8 mouse cellular contexts compared by ENCODE assay signal in genomic region chrX:47912904-47913542, GRCm38 (mm10). TPM values are rescaled to one million over a fixed set of nuclear protein-coding genes. Genes with fewer than 3 reads are reported as not detected.
DNase-seq lines count a peak whose midpoint lies in the region; ATAC-seq and TF ChIP-seq lines count a peak whose summit lies in the region.

No protein-coding gene starts in this region.

- H3K27me3 ChIP-seq in erythroblast, embryonic 14.5 days (ENCODE audit: control insufficient read depth) = no peaks in the 10 kb centered on the region
- H3K27me3 ChIP-seq in forebrain, embryonic 11.5 days (ENCODE audit: control insufficient read depth, insufficient read depth, low read length) = no peaks in the 10 kb centered on the region
- H3K27me3 ChIP-seq in intestine, embryonic 16.5 days (replicated peaks; ENCODE audit: control insufficient read depth, insufficient read depth, low read length) = no peaks in the 10 kb centered on the region
- no peaks in the 10 kb centered on the region for H3K27me3 ChIP-seq in neural tube, embryonic 15.5 days (replicated peaks)

- H3K4me2 ChIP-seq in forebrain, embryonic 11.5 days (ENCODE audit: low read depth, low read length, severe bottlenecking) = peak overlapping the region; percentile 59
- H3K4me2 ChIP-seq in intestine, embryonic 16.5 days (ENCODE audit: low read depth, low read length) = peak overlapping the region; percentile 75
- H3K4me2 ChIP-seq in neural tube, embryonic 15.5 days = peak overlapping the region; percentile 58

- peaks cover 7% of the 10 kb centered on the region for H3K4me1 ChIP-seq in erythroblast, embryonic 14.5 days (ENCODE audit: control insufficient read depth)
- no peaks in the 10 kb centered on the region for H3K4me1 ChIP-seq in forebrain, embryonic 11.5 days (replicated peaks; ENCODE audit: control insufficient read depth, insufficient read depth, low read length)
- no peaks in the 10 kb centered on the region for H3K4me1 ChIP-seq in intestine, embryonic 16.5 days (ENCODE audit: control insufficient read depth, insufficient read depth, low read length)
- peaks cover 2% of the 10 kb centered on the region; the same call in 1 of the 2 replicates for H3K4me1 ChIP-seq in lung, adult 2 months (ENCODE audit: control insufficient read depth, insufficient read depth, low read length)
- peaks cover 8% of the 10 kb centered on the region for H3K4me1 ChIP-seq in neural tube, embryonic 15.5 days

- TF ChIP-seq POLR2A in lung, adult 2 months (IDR thresholded peaks at IDR 0.05; ENCODE audit: borderline replicate concordance, extremely low read depth, low read depth, low read length) = no peak

- TF ChIP-seq CTCF in lung, adult 2 months (IDR thresholded peaks at IDR 0.05; ENCODE audit: insufficient read depth, low read length) = no peak

- H3K27ac ChIP-seq in forebrain, embryonic 11.5 days (ENCODE audit: low read depth, low read length) = no peak overlapping the region
- no peak overlapping the region; the same call in 1 of the 2 replicates for H3K27ac ChIP-seq in intestine, embryonic 16.5 days (ENCODE audit: low read length)
- no peak overlapping the region for H3K27ac ChIP-seq in neural tube, embryonic 15.5 days (replicated peaks)

- no peaks in the 10 kb centered on the region for H3K9me3 ChIP-seq in erythroblast, embryonic 14.5 days (ENCODE audit: control insufficient read depth, low read length)
- no peaks in the 10 kb centered on the region for H3K9me3 ChIP-seq in forebrain, embryonic 11.5 days (ENCODE audit: control insufficient read depth, low read length)
- no peaks in the 10 kb centered on the region for H3K9me3 ChIP-seq in intestine, embryonic 16.5 days (ENCODE audit: control insufficient read depth, low read length)
- H3K9me3 ChIP-seq in neural tube, embryonic 15.5 days (replicated peaks) = no peaks in the 10 kb centered on the region

- no peak for ATAC-seq in erythroblast, adult 5-6 weeks (replicated peaks; ENCODE audit: low FRiP score, poor library complexity, severe bottlenecking)
- no peak for ATAC-seq in forebrain, embryonic 11.5 days (replicated peaks; ENCODE audit: low FRiP score)
- peak; percentile 49 for ATAC-seq in intestine, embryonic 16.5 days
- ATAC-seq in neural tube, embryonic 15.5 days (ENCODE audit: low FRiP score) = no peak

- WGBS in forebrain, embryonic 11.5 days = 21% methylated on average over 8 of the region's 8 CpGs
- WGBS in intestine, embryonic 16.5 days = 19% methylated on average over 8 of the region's 8 CpGs
- 37% methylated on average over 8 of the region's 8 CpGs for WGBS in lung, adult 2 months
- WGBS in neural tube, embryonic 15.5 days = 28% methylated on average over 8 of the region's 8 CpGs

- no peaks in the 10 kb centered on the region for H3K36me3 ChIP-seq in erythroblast, embryonic 14.5 days (ENCODE audit: control insufficient read depth)
- H3K36me3 ChIP-seq in forebrain, embryonic 11.5 days (ENCODE audit: control insufficient read depth, insufficient read depth, low read length) = no peaks in the 10 kb centered on the region
- no peaks in the 10 kb centered on the region for H3K36me3 ChIP-seq in intestine, embryonic 16.5 days (ENCODE audit: control insufficient read depth, insufficient read depth, low read length)
- H3K36me3 ChIP-seq in neural tube, embryonic 15.5 days = no peaks in the 10 kb centered on the region

- peak; percentile 30 for DNase-seq in R1 (ENCODE audit: low read depth, low spot score)
- no peak for DNase-seq in forebrain, embryonic 11.5 days (ENCODE audit: low spot score)
- peak; percentile 15 for DNase-seq in lung, adult 2 months
- DNase-seq in ovary, postnatal 10 days (ENCODE audit: low spot score) = no peak

- H3K9ac ChIP-seq in forebrain, embryonic 11.5 days (ENCODE audit: low read length) = peak overlapping the region; percentile 88
- peak overlapping the region; percentile 84 for H3K9ac ChIP-seq in intestine, embryonic 16.5 days (ENCODE audit: low read depth, low read length)
- H3K9ac ChIP-seq in neural tube, embryonic 15.5 days (replicated peaks) = peak overlapping the region; percentile 73

- peak overlapping the region; percentile 69 for H3K4me3 ChIP-seq in erythroblast, embryonic 14.5 days (replicated peaks)
- H3K4me3 ChIP-seq in forebrain, embryonic 11.5 days (ENCODE audit: low read depth, low read length) = peak overlapping the region; percentile 57
- H3K4me3 ChIP-seq in intestine, embryonic 16.5 days (ENCODE audit: low read length) = peak overlapping the region; percentile 70
- H3K4me3 ChIP-seq in lung, adult 2 months (replicated peaks; ENCODE audit: extremely low read depth, low read depth, low read length) = peak overlapping the region; percentile 93
- peak overlapping the region; percentile 62 for H3K4me3 ChIP-seq in neural tube, embryonic 15.5 days (replicated peaks)

RNA-seq across cellular contexts. Expression of gene Ocrl, which starts 0.8 kb away (rescaled TPM):
- 0.02 and 0.03 TPM in 2 replicates for polyA plus RNA-seq in erythroblast, embryonic 14.5 days (2012)
- total RNA-seq in erythroblast, adult 5-6 weeks (2015; ENCODE audit: low replicate concordance) = 20.5 and 22.1 TPM in 2 replicates
- total RNA-seq in erythroblast, adult 5-6 weeks (2017; ENCODE audit: low replicate concordance) = 3.1 and 4.0 TPM in 2 replicates
- polyA plus RNA-seq in forebrain, embryonic 11.5 days (2014; fragmentation: Nextera tagmentation; extraction: Ambion mirVana) = 23.5 and 26.0 TPM in 2 replicates
- polyA plus RNA-seq in intestine, embryonic 16.5 days (2015; fragmentation: Nextera tagmentation; extraction: Ambion mirVana) = 13.2 and 13.8 TPM in 2 replicates
- 8.6 and 15.4 TPM in 2 replicates for polyA plus RNA-seq in lung, adult 2 months (2012; rRNA removed)
- polyA plus RNA-seq in neural tube, embryonic 15.5 days (2015; fragmentation: Nextera tagmentation; extraction: Ambion mirVana) = 29.6 and 31.6 TPM in 2 replicates

RNA-seq across cellular contexts. Expression of gene Smarca1, which starts 20.2 kb away (rescaled TPM):
- polyA plus RNA-seq in erythroblast, embryonic 14.5 days (2012) = not detected in 2 replicates
- total RNA-seq in erythroblast, adult 5-6 weeks (2015; ENCODE audit: low replicate concordance) = not detected in 2 replicates
- total RNA-seq in erythroblast, adult 5-6 weeks (2017; ENCODE audit: low replicate concordance) = not detected in 2 replicates
- polyA plus RNA-seq in forebrain, embryonic 11.5 days (2014; fragmentation: Nextera tagmentation; extraction: Ambion mirVana) = 23.3 and 26.3 TPM in 2 replicates
- 22.2 and 23.2 TPM in 2 replicates for polyA plus RNA-seq in intestine, embryonic 16.5 days (2015; fragmentation: Nextera tagmentation; extraction: Ambion mirVana)
- polyA plus RNA-seq in lung, adult 2 months (2012; rRNA removed) = 0.22 and 0.68 TPM in 2 replicates
- polyA plus RNA-seq in neural tube, embryonic 15.5 days (2015; fragmentation: Nextera tagmentation; extraction: Ambion mirVana) = 30.5 and 30.6 TPM in 2 replicates

Comparison
In these comparisons a context has a peak if more than half of its experiments do, and no peak if none do; other contexts are left out.
1. DNase-seq: peak in R1 (single experiment) and lung, adult 2 months (single experiment); none in forebrain, embryonic 11.5 days (single experiment) and ovary, postnatal 10 days (single experiment).
2. RNA of gene Smarca1, which starts 20.2 kb away (polyA plus RNA-seq): 30.5 to 30.6 TPM in neural tube, embryonic 15.5 days, 23.3 to 26.3 TPM in forebrain, embryonic 11.5 days and 22.2 to 23.2 TPM in intestine, embryonic 16.5 days; 0.22 to 0.68 TPM in lung, adult 2 months and not detected in erythroblast, embryonic 14.5 days; every median in the first group is over 10 times any median in the second.
3. Peak in every context shown above with its lines, with median percentiles within 50 percentile points of each other: H3K4me3 ChIP-seq, H3K4me2 ChIP-seq and H3K9ac ChIP-seq.